Mouse (Mus musculus) cortical plate, adult 2 months (tissue): ENCODE measurements around the gene Uspl1. TPM values are rescaled to one million over a fixed set of nuclear protein-coding genes. Genes with fewer than 3 reads are reported as not detected.

Experiments used
- H3K27ac ChIP-seq: fragments of 200-500 bp; 2 replicates; pipeline ENCODE4 v1.5.1; 2012; ENCODE audit warnings: low read length, control low read depth, inconsistent platforms; ENCODE audit not compliant: insufficient read depth
- H3K4me1 ChIP-seq: fragments of 200-500 bp; 2 replicates; pipeline ENCODE4 v1.6.1; 2011; ENCODE audit warnings: low read length; ENCODE audit not compliant: control insufficient read depth, insufficient read depth
- H3K4me3 ChIP-seq: fragments of 200-500 bp; 2 replicates; pipeline ENCODE4 v1.5.1; 2011; ENCODE audit warnings: mild to moderate bottlenecking, low read length, control low read depth; ENCODE audit not compliant: insufficient read depth
- CTCF ChIP-seq: fragments of 200-500 bp; IDR thresholded peaks from 2 replicates; pipeline ENCODE4 v1.5.1; 2011; ENCODE audit warnings: mild to moderate bottlenecking, control low read depth, low read length; ENCODE audit not compliant: insufficient read depth; ENCODE audit errors: extremely low read depth
- POLR2A ChIP-seq: fragments of 200-500 bp; IDR thresholded peaks from 2 replicates; pipeline ENCODE4 v1.6.1; 2011; ENCODE audit warnings: mild to moderate bottlenecking, low read length, control low read depth; ENCODE audit not compliant: insufficient read depth; ENCODE audit errors: extremely low read depth
- polyA plus RNA-seq: library from polyadenylated mRNA; depleted of rRNA; stranded (reverse); fragments of >200 nt; gene quantifications from 2 replicates; pipeline ENCODE4 v1.2.3, GENCODE M21; 2012

The Uspl1 gene
- polyA plus RNA-seq, 1 experiment, result 25.9 TPM

GRCm38 (mm10) chr5:149146691-149147090, 37.5 kb upstream of the Uspl1 start:
- Histone ChIP-seq H3K4me3 (no peak overlapping the region), H3K27ac (no peak overlapping the region), H3K4me1 (no peaks in the 10 kb centered on the region)
- TF ChIP-seq CTCF (no peak), POLR2A (no peak)

- Histone ChIP-seq H3K4me1 (peaks cover 2% of the 10 kb centered on the region; the same call in 1 of the 2 replicates), H3K4me3 (no peak overlapping the region), H3K27ac (no peak overlapping the region)
- TF ChIP-seq CTCF (no peak), POLR2A (no peak)
Observed at GRCm38 (mm10) chr5:149147386-149148000, 36.7 kb upstream of the Uspl1 start.

GRCm38 (mm10) chr5:149150882-149151281, 33.3 kb upstream of the Uspl1 start:
- no peak for TF ChIP-seq POLR2A
- no peak for TF ChIP-seq CTCF
- H3K4me1 ChIP-seq, result peaks cover 4% of the 10 kb centered on the region; the same call in 1 of the 2 replicates

GRCm38 (mm10) chr5:149152063-149152773, 31.9 kb upstream of the Uspl1 start:
- TF ChIP-seq POLR2A (no peak), CTCF (no peak)
- Histone ChIP-seq H3K27ac (no peak overlapping the region), H3K4me3 (no peak overlapping the region)

More at GRCm38 (mm10) chr5:149150882-149151281, 33.3 kb upstream of the Uspl1 start:
- Histone ChIP-seq H3K27ac (no peak overlapping the region), H3K4me3 (no peak overlapping the region)

GRCm38 (mm10) chr5:149152774-149153155, 31.4 kb upstream of the Uspl1 start:
- no peak for TF ChIP-seq CTCF
- TF ChIP-seq POLR2A, result no peak
- H3K27ac ChIP-seq, result no peak overlapping the region
- peaks cover 4% of the 10 kb centered on the region; the same call in 1 of the 2 replicates for H3K4me1 ChIP-seq
- H3K4me3 ChIP-seq, result no peak overlapping the region

More at GRCm38 (mm10) chr5:149152063-149152773, 31.9 kb upstream of the Uspl1 start:
- H3K4me1 ChIP-seq, result peaks cover 4% of the 10 kb centered on the region; the same call in 1 of the 2 replicates

- Histone ChIP-seq H3K27ac (no peak overlapping the region), H3K4me1 (peaks cover 4% of the 10 kb centered on the region; the same call in 1 of the 2 replicates), H3K4me3 (no peak overlapping the region)
- TF ChIP-seq CTCF (no peak), POLR2A (no peak)
Observed at GRCm38 (mm10) chr5:149156886-149157563, 27.1 kb upstream of the Uspl1 start.

- no peak for TF ChIP-seq POLR2A
- no peak for TF ChIP-seq CTCF
- H3K27ac ChIP-seq, result no peak overlapping the region
- H3K4me3 ChIP-seq, result no peak overlapping the region
- no peaks in the 10 kb centered on the region for H3K4me1 ChIP-seq
Observed at GRCm38 (mm10) chr5:149159021-149159420, 25.1 kb upstream of the Uspl1 start.

- Histone ChIP-seq H3K4me3 (no peak overlapping the region), H3K27ac (no peak overlapping the region), H3K4me1 (no peaks in the 10 kb centered on the region)
- TF ChIP-seq POLR2A, result no peak
- TF ChIP-seq CTCF, result no peak
Observed at GRCm38 (mm10) chr5:149160469-149160868, 23.7 kb upstream of the Uspl1 start.

- H3K27ac ChIP-seq, result no peak overlapping the region
Observed at GRCm38 (mm10) chr5:149162890-149163289, 21.3 kb upstream of the Uspl1 start.

More at GRCm38 (mm10) chr5:149162890-149163289, 21.3 kb upstream of the Uspl1 start:
- Histone ChIP-seq H3K4me1 (no peaks in the 10 kb centered on the region), H3K4me3 (no peak overlapping the region)
- TF ChIP-seq CTCF (no peak), POLR2A (no peak)
